Mouse (Mus musculus) ES-E14 (cell line): ENCODE measurements around the gene Mapkapk3.

Source experiments
- CHD2 ChIP-seq: IDR thresholded peaks from 2 replicates; pipeline ENCODE4 v1.6.1; 2014; ENCODE audit warnings: mild to moderate bottlenecking, low read depth, low read length, inconsistent platforms
- HCFC1 ChIP-seq: IDR thresholded peaks from 2 replicates; pipeline ENCODE4 v1.6.1; 2012; ENCODE audit warnings: low read length, inconsistent platforms, borderline replicate concordance; ENCODE audit not compliant: insufficient read depth
- MAFK ChIP-seq: IDR thresholded peaks from 2 replicates; pipeline ENCODE4 v1.6.1; 2014; ENCODE audit warnings: mild to moderate bottlenecking, low read depth, low read length, inconsistent platforms; ENCODE audit not compliant: insufficient read depth
- ZC3H11A ChIP-seq: IDR thresholded peaks from 2 replicates; pipeline ENCODE4 v1.6.1; 2012; ENCODE audit warnings: low read depth, mild to moderate bottlenecking, inconsistent platforms, low read length, borderline replicate concordance
- ZNF384 ChIP-seq: IDR thresholded peaks from 2 replicates; pipeline ENCODE4 v1.6.1; 2012; ENCODE audit warnings: low read depth, low read length, inconsistent platforms

- TF ChIP-seq ZNF384 (no peak), CHD2 (no peak), HCFC1 (no peak), ZC3H11A (no peak), MAFK (no peak)
These were observed 18.3 kb downstream of the Mapkapk3 start for GRCm38 (mm10) chr9:107271177-107271938.
